Mouse (Mus musculus) intestine, embryonic 14.5 days (tissue): ENCODE results near the gene Dgkq. TPM values are rescaled to one million over a fixed set of nuclear protein-coding genes. Genes with fewer than 3 reads are reported as not detected.

Experiments
- ATAC-seq: fragments of 200-750 bp; cut with Nextera tagmentation; replicated peaks from 2 replicates; pipeline ENCODE4 v1.8.0; 2017; ENCODE audit warnings: low read depth, moderate number of reproducible peaks, moderate TSS enrichment, moderate library complexity; ENCODE audit not compliant: low FRiP score, low TSS enrichment
- DNase-seq: peaks from one replicate; pipeline ENCODE4 v3.0.0-alpha.2; 2018; ENCODE audit warnings: low spot score
- H3K27ac ChIP-seq: fragments of 300-500 bp; sonication (generic); 2 replicates; pipeline ENCODE4 v1.5.1; 2014; ENCODE audit warnings: low read depth, mild to moderate bottlenecking, control low read depth
- H3K27me3 ChIP-seq: fragments of 300-500 bp; sonication (generic); replicated peaks from 2 replicates; pipeline ENCODE4 v1.6.1; 2014; ENCODE audit warnings: low read length, control low read depth; ENCODE audit not compliant: control insufficient read depth, insufficient read depth
- H3K36me3 ChIP-seq: fragments of 300-500 bp; sonication (generic); 2 replicates; pipeline ENCODE4 v1.6.1; 2014; ENCODE audit warnings: low read length, control low read depth; ENCODE audit not compliant: control insufficient read depth, insufficient read depth
- H3K4me1 ChIP-seq: fragments of 300-500 bp; sonication (generic); replicated peaks from 2 replicates; pipeline ENCODE4 v1.6.1; 2014; ENCODE audit warnings: low read length, control low read depth, mixed read lengths; ENCODE audit not compliant: control insufficient read depth, insufficient read depth
- H3K4me2 ChIP-seq: fragments of 300-500 bp; sonication (generic); 2 replicates; pipeline ENCODE4 v1.6.1; 2014; ENCODE audit warnings: low read length
- H3K4me3 ChIP-seq: fragments of 300-500 bp; sonication (generic); 2 replicates; pipeline ENCODE4 v1.5.1; 2014; ENCODE audit warnings: low read depth, low read length, control low read depth, mixed read lengths
- H3K9ac ChIP-seq: fragments of 300-500 bp; sonication (generic); 2 replicates; pipeline ENCODE4 v1.6.1; 2014; ENCODE audit warnings: mild to moderate bottlenecking, low read length
- H3K9me3 ChIP-seq: fragments of 300-500 bp; sonication (generic); 2 replicates; pipeline ENCODE4 v1.6.1; 2016; ENCODE audit warnings: low read length, control low read depth; ENCODE audit not compliant: control insufficient read depth
- WGBS: fragments of 180-500 bp; shearing (Covaris S2); extraction: QIAGEN DNeasy Blood & Tissue Kit; methylation state at CpG from one replicate; pipeline ENCODE4 v1.1.7; 2014; 5-methylcytosine and 5-hydroxymethylcytosine counted together
- polyA plus RNA-seq: library from polyadenylated mRNA; unstranded; fragments of >200 nt; fragmentation: Nextera tagmentation; extraction: Ambion mirVana; gene quantifications from 2 replicates; pipeline ENCODE4 v1.2.1, GENCODE M21; 2014

The Dgkq gene
- polyA plus RNA-seq, 1 experiment from 2014 or later, result 8.0 TPM

DNA sequence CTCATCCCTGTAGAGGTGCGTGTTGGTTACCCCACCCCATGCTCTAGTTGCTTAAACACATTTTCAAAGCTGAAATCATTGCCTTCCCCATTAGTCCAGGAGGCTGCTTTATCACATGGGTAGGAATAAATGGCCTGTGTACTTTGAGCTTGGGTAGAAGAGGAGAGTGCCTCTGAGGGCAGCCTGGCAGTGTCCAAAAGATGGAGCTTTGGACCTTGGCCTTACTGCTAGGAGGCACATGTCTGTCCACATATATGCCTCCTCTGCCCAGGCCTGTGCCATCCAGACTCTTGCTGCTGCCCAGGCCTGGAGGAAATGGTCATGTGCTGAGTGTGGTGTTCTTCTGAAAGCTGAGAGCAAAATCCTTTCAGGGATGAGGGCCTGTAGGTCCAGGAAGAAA is 38.9 kb upstream of the Dgkq start:
- Histone ChIP-seq H3K4me2 (no peak overlapping the region), H3K27me3 (no peaks in the 10 kb centered on the region), H3K4me1 (no peaks in the 10 kb centered on the region), H3K4me3 (no peak overlapping the region), H3K9ac (no peak overlapping the region), H3K36me3 (peaks cover 41% of the 10 kb centered on the region), H3K9me3 (no peaks in the 10 kb centered on the region), H3K27ac (no peak overlapping the region)
- WGBS, result 89% methylated on average over 1 of the region's 1 CpGs
- DNase-seq, result no peak
- ATAC-seq, result no peak

DNA sequence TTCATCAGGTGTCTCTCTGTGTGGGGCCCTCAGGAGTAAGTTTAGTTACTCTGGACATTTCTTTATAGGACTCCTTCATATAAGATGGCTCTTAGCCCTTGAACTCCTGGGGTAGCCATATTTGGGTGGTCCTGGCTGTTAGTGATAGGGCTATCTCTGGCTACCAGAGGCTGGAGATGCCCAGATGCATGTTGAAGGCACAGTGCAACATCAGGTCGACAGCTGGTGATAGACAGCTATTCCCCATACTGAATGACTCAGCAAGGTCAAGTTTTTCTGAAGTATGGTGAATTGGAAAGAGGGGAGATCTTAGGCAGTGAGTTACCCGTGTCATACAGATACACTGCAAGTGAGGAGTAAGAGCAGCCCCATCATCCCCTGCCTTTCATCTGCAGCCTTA is 38.3 kb upstream of the Dgkq start:
- ATAC-seq (no peak), DNase-seq (no peak)
- peaks cover 41% of the 10 kb centered on the region for H3K36me3 ChIP-seq
- no peak overlapping the region for H3K4me2 ChIP-seq
- H3K9me3 ChIP-seq, result no peaks in the 10 kb centered on the region
- 82% methylated on average over 2 of the region's 2 CpGs for WGBS
- no peaks in the 10 kb centered on the region for H3K27me3 ChIP-seq
- no peaks in the 10 kb centered on the region for H3K4me1 ChIP-seq
- H3K9ac ChIP-seq, result no peak overlapping the region
- no peak overlapping the region for H3K4me3 ChIP-seq
- no peak overlapping the region for H3K27ac ChIP-seq

DNA sequence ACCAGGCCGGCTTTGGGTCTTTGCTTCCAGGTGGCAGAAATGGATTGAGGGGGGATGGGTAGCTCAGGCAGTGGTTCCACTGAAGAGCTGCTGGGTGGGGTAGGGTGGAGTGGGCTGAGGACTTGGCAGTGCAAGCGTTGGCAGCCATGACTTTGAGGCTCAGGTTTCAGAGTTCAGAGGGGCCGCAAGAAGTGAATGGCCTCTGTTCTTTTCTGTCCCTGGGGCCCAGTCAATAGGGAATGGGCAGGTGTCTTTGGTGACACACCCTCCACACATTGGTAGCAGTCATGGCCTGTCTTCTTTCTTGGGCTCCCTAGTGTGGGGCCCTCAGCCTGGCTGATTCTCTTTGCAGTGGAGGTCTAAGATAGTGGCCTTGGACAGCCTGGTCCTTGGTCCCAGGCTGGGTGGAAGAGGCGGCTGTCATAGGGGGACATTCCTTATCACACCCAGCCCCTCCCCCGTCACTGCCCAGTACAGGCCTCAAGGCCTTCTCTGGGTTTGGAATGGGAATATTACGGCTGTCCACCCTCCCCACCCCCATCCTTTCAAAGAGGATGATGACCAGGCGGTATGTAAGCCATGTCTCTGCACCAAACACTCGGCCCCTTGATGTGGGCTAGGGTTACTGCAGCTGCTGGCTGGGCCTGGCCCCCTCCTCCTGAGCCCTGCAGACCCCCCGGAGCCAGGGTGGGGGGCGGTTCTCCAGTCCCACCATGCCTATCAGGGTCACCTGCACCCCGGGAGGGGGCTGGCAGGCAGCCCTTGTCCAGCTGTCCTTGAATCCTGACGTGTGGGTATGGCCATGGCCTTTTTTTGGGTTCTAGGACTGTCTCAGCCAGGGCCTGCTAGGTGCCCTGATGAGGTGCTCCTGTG is 34.5 kb upstream of the Dgkq start:
- Histone ChIP-seq H3K27ac (peak overlapping the region; percentile 24; the same call in 1 of the 2 replicates), H3K4me1 (0 out of 2 replicates have a peak, but pooled peaks cover 3% of the 10 kb centered on the region), H3K4me3 (no peak overlapping the region), H3K9me3 (no peaks in the 10 kb centered on the region), H3K36me3 (peaks cover 41% of the 10 kb centered on the region), H3K27me3 (no peaks in the 10 kb centered on the region), H3K9ac (no peak overlapping the region), H3K4me2 (no peak overlapping the region)
- ATAC-seq, result peak; percentile 40
- 77% methylated on average over 12 of the region's 12 CpGs for WGBS
- DNase-seq, result no peak

- H3K27ac ChIP-seq, result no peak overlapping the region
- no peaks in the 10 kb centered on the region for H3K27me3 ChIP-seq
- H3K4me2 ChIP-seq, result no peak overlapping the region
- no peak overlapping the region for H3K9ac ChIP-seq
- no peak for DNase-seq
- 84% methylated on average over 10 of the region's 10 CpGs for WGBS
- peaks cover 26% of the 10 kb centered on the region for H3K36me3 ChIP-seq
- peaks cover 8% of the 10 kb centered on the region for H3K4me1 ChIP-seq
- H3K9me3 ChIP-seq, result no peaks in the 10 kb centered on the region
- no peak overlapping the region for H3K4me3 ChIP-seq
- ATAC-seq, result no peak
Observed at GRCm38 (mm10) chr5:108701341-108702021, 32.0 kb upstream of the Dgkq start.

GRCm38 (mm10) chr5:108700346-108700745 is 30.9 kb upstream of the Dgkq start:
- Histone ChIP-seq H3K4me2 (no peak overlapping the region), H3K9ac (no peak overlapping the region)
- 33% methylated on average over 3 of the region's 3 CpGs for WGBS

GRCm38 (mm10) chr5:108697341-108697753 is 27.9 kb upstream of the Dgkq start:
- 26% methylated on average over 4 of the region's 4 CpGs for WGBS
- H3K4me1 ChIP-seq, result peaks cover 25% of the 10 kb centered on the region
- no peak overlapping the region for H3K4me2 ChIP-seq
- DNase-seq (no peak), ATAC-seq (no peak)
- H3K27me3 ChIP-seq, result no peaks in the 10 kb centered on the region
- no peaks in the 10 kb centered on the region for H3K9me3 ChIP-seq
- no peak overlapping the region for H3K4me3 ChIP-seq
- peak overlapping the region; percentile 33; the same call in 1 of the 2 replicates for H3K27ac ChIP-seq
- H3K9ac ChIP-seq, result no peak overlapping the region
- no peaks in the 10 kb centered on the region for H3K36me3 ChIP-seq

More at GRCm38 (mm10) chr5:108700346-108700745, 30.9 kb upstream of the Dgkq start:
- Histone ChIP-seq H3K9me3 (no peaks in the 10 kb centered on the region), H3K36me3 (peaks cover 14% of the 10 kb centered on the region), H3K27me3 (no peaks in the 10 kb centered on the region), H3K4me1 (peaks cover 14% of the 10 kb centered on the region), H3K27ac (peak overlapping the region; percentile 74), H3K4me3 (no peak overlapping the region)
- ATAC-seq (peak; percentile 68), DNase-seq (no peak)

DNA sequence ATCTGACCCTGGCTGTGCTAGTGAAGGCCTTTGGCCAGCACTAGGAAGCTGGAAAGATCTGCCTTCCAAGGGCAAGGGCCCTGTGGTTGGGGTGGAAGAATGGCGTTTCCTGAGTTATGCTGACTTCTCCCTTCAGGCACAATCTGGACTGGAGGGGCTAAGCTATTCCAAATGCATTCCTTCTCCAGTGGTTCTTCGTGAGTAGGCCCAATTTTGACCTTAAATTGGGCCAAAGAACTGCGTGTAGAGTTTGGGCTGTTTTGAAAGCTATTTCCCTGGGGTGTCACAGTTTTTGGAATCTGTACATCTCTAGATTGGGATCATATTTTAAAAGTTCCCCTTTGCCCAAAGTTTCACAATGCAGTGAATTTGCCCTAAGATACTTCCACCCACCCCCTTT is 27.1 kb upstream of the Dgkq start:
- 83% methylated on average over 3 of the region's 3 CpGs for WGBS
- Histone ChIP-seq H3K4me2 (0 out of 2 replicates have a peak overlapping the region, but pooled peaks have one; percentile 6), H3K27ac (no peak overlapping the region)

GRCm38 (mm10) chr5:108695861-108696260 is 26.4 kb upstream of the Dgkq start:
- DNase-seq (no peak), ATAC-seq (no peak)
- H3K9ac ChIP-seq, result no peak overlapping the region
- 87% methylated on average over 12 of the region's 12 CpGs for WGBS
- no peak overlapping the region for H3K4me2 ChIP-seq
- no peak overlapping the region for H3K4me3 ChIP-seq
- no peak overlapping the region for H3K27ac ChIP-seq
- H3K9me3 ChIP-seq, result no peaks in the 10 kb centered on the region
- H3K36me3 ChIP-seq, result no peaks in the 10 kb centered on the region
- H3K4me1 ChIP-seq, result peaks cover 29% of the 10 kb centered on the region
- H3K27me3 ChIP-seq, result no peaks in the 10 kb centered on the region

More for the DNA sequence above, 27.1 kb upstream of the Dgkq start:
- no peak overlapping the region for H3K9ac ChIP-seq
- no peak overlapping the region for H3K4me3 ChIP-seq
- H3K4me1 ChIP-seq, result peaks cover 29% of the 10 kb centered on the region
- no peaks in the 10 kb centered on the region for H3K9me3 ChIP-seq
- no peak for DNase-seq
- no peak for ATAC-seq
- no peaks in the 10 kb centered on the region for H3K36me3 ChIP-seq
- H3K27me3 ChIP-seq, result no peaks in the 10 kb centered on the region
